In genomic region chr11:106263963-106264362, GRCm38 (mm10) we compare ENCODE assay signal across 27 mouse cellular contexts. TPM values are rescaled to one million over a fixed set of nuclear protein-coding genes. Genes with fewer than 3 reads are reported as not detected.
A peak's percentile ranks its signal among the peaks of the same experiment; 100 is the strongest.
DNase-seq lines count a peak whose midpoint lies in the region; ATAC-seq and TF ChIP-seq lines count a peak whose summit lies in the region.
"Had no signal": no experiment of that assay in that cellular context is flagged by ENCODE, and none has a peak within 500 bp of the region (broad histone marks: within the 10 kb centered on the region; RNA-seq: fewer than 3 reads in every experiment).

No protein-coding gene starts in this region.

- no peak for ATAC-seq in cerebellum, adult (ENCODE audit: insufficient number of reproducible peaks, low FRiP score, low TSS enrichment)
- ATAC-seq: activated CD4-positive, CD25-positive, alpha-beta regulatory T cell, adult 4 months; forebrain, embryonic 13.5 days; forebrain, embryonic 16.5 days; hindbrain, embryonic 16.5 days; intestine, embryonic 15.5 days had no signal

- TF ChIP-seq CTCF in gastrocnemius, adult 2 months (IDR thresholded peaks at IDR 0.05) = no peak

- H3K27ac ChIP-seq in gastrocnemius, adult 2 months = peak overlapping the region; percentile 17; the same call in 1 of the 2 replicates
- H3K27ac ChIP-seq: forebrain, embryonic 10.5 days; forebrain, embryonic 13.5 days; heart, embryonic 15.5 days; hindbrain, embryonic 10.5 days; hindbrain, embryonic 13.5 days; intestine, embryonic 15.5 days had no signal

- intact Hi-C loops in gastrocnemius, adult 2 months (cut with DNase I) = no loop called here
- intact Hi-C loops in gastrocnemius, postnatal 36 days (cut with DNase I) = no loop called here

- DNase-seq in cerebellum, adult 11-12 months = peak; percentile 64
- DNase-seq in gastrocnemius, adult 2 months = no peak
- DNase-seq in gastrocnemius, postnatal 36 days = no peak
- peak; percentile 62 for DNase-seq in cerebellum, adult 9-10 months
- peak; percentile 56 to 59 for DNase-seq in cerebellum, postnatal 25 days
- no peak for DNase-seq in left cerebral cortex, adult 8-10 months (ENCODE audit: low spot score in 2 of 2)
- DNase-seq in lung, postnatal 25 days (ENCODE audit: low spot score) = no peak
- DNase-seq: adrenal gland, adult 8-10 months; adrenal gland, postnatal 25 days; gastrocnemius, postnatal 14 days; heart, adult 18-20 months; heart, postnatal 10 days; heart, postnatal 36 days; kidney, adult 11 months had no signal

- no peak overlapping the region for H3K4me3 ChIP-seq in gastrocnemius, adult 2 months
- H3K4me3 ChIP-seq: forebrain, embryonic 10.5 days; forebrain, embryonic 13.5 days; heart, embryonic 12.5 days; heart, embryonic 15.5 days; hindbrain, embryonic 10.5 days; hindbrain, embryonic 13.5 days; intestine, embryonic 15.5 days had no signal

RNA-seq across cellular contexts. Expression of gene Psmc5, which starts 8.0 kb away (rescaled TPM):
- 100 to 1,000 TPM; 121 to 132 TPM for total RNA-seq in gastrocnemius, adult 2 months (2021)
- 100 to 1,000 TPM; 122 to 134 TPM for total RNA-seq in gastrocnemius, postnatal 36 days (2021)
- 100 to 1,000 TPM; 185 to 217 (median 197) TPM for total RNA-seq in left cerebral cortex, adult 8-10 months (2022)

RNA-seq across cellular contexts. Expression of gene Ftsj3, which starts 8.1 kb away (rescaled TPM):
- 10 to 100 TPM; 21.9 to 22.3 TPM for total RNA-seq in gastrocnemius, adult 2 months (2021)
- 10 to 100 TPM; 15.7 to 22.3 TPM for total RNA-seq in gastrocnemius, postnatal 36 days (2021)
- 10 to 100 TPM; 24.2 to 34.4 (median 29.6) TPM for total RNA-seq in left cerebral cortex, adult 8-10 months (2022)

RNA-seq across cellular contexts. Expression of gene Smarcd2, which starts 8.8 kb away (rescaled TPM):
- total RNA-seq in gastrocnemius, adult 2 months (2021) = 10 to 100 TPM; 10.8 to 12.8 TPM
- 10 to 100 TPM; 12.6 to 14.4 TPM for total RNA-seq in gastrocnemius, postnatal 36 days (2021)
- 10 to 100 TPM; 12.2 to 20.5 (median 19.4) TPM for total RNA-seq in left cerebral cortex, adult 8-10 months (2022)

RNA-seq across cellular contexts. Expression of gene Tcam1, which starts 12.5 kb away (rescaled TPM):
- total RNA-seq in gastrocnemius, adult 2 months (2021) = under 1 TPM; 0.08 TPM
- under 1 TPM; 0.08 to 0.12 TPM for total RNA-seq in gastrocnemius, postnatal 36 days (2021)
- under 1 TPM in 3 of 4 experiments, not detected in 1; 0.14 to 0.17 (median 0.16) TPM for total RNA-seq in left cerebral cortex, adult 8-10 months (2022)
- total RNA-seq: heart, adult 18-20 months; heart, postnatal 36 days had no signal

RNA-seq across cellular contexts. Expression of gene Gh, which starts 37.7 kb away (rescaled TPM):
- not detected for total RNA-seq in gastrocnemius, adult 2 months (2021)
- not detected for total RNA-seq in gastrocnemius, postnatal 36 days (2021)
- 10 to 100 TPM in 1 of 4 experiments, 1 to 10 TPM in 1, not detected in 2; 1.1 to 16.8 TPM for total RNA-seq in left cerebral cortex, adult 8-10 months (2022)
- total RNA-seq: adrenal gland, adult 8-10 months; adrenal gland, postnatal 25 days; ES-E14; gastrocnemius, adult 18-20 months; gastrocnemius, postnatal 14 days; heart, adult 18-20 months; heart, postnatal 10 days; heart, postnatal 36 days had no signal

Comparison
In these comparisons a context has a peak if more than half of its experiments do, and no peak if none do; other contexts are left out.
1. DNase-seq: peak in cerebellum, adult 11-12 months (single experiment), cerebellum, adult 9-10 months (single experiment) and cerebellum, postnatal 25 days (2 of 2); none in gastrocnemius, adult 2 months (single experiment), gastrocnemius, postnatal 36 days (0 of 2), left cerebral cortex, adult 8-10 months (0 of 2) and lung, postnatal 25 days (single experiment).